Mouse (Mus musculus) spleen, adult 2 months (tissue): Measurements from ENCODE around the gene Smagp.

ENCODE experiments used
- CTCF ChIP-seq: fragments of 200-500 bp; IDR thresholded peaks from 2 replicates; pipeline ENCODE4 v1.5.1; 2011; ENCODE audit warnings: mild to moderate bottlenecking, inconsistent platforms; ENCODE audit not compliant: insufficient read depth, insufficient read length, insufficient replicate concordance; ENCODE audit errors: extremely low read depth
- POLR2A ChIP-seq: fragments of 200-500 bp; IDR thresholded peaks from 2 replicates; pipeline ENCODE4 v1.6.1; 2011; ENCODE audit warnings: low read depth, low read length, inconsistent platforms

- no peak for TF ChIP-seq CTCF
- TF ChIP-seq POLR2A, result no peak
These were observed 49.7 kb upstream of the Smagp start for GRCm38 (mm10) chr15:100686434-100686833.
